Mouse (Mus musculus) thymus, adult 2 months (tissue): ENCODE measurements around the gene Hipk1.

Source experiments
- CTCF ChIP-seq: fragments of 200-500 bp; IDR thresholded peaks from 2 replicates; pipeline ENCODE4 v1.5.1; 2012; ENCODE audit warnings: mild to moderate bottlenecking, control low read depth, low read length, moderate library complexity, borderline replicate concordance; ENCODE audit not compliant: control insufficient read depth, poor library complexity, insufficient read depth; ENCODE audit errors: extremely low read depth
- POLR2A ChIP-seq: fragments of 200-500 bp; IDR thresholded peaks from 2 replicates; pipeline ENCODE4 v1.6.1; 2012; ENCODE audit warnings: mild to moderate bottlenecking, low read length, control low read depth, moderate library complexity; ENCODE audit not compliant: control insufficient read depth, poor library complexity, insufficient read depth; ENCODE audit errors: extremely low read depth

DNA sequence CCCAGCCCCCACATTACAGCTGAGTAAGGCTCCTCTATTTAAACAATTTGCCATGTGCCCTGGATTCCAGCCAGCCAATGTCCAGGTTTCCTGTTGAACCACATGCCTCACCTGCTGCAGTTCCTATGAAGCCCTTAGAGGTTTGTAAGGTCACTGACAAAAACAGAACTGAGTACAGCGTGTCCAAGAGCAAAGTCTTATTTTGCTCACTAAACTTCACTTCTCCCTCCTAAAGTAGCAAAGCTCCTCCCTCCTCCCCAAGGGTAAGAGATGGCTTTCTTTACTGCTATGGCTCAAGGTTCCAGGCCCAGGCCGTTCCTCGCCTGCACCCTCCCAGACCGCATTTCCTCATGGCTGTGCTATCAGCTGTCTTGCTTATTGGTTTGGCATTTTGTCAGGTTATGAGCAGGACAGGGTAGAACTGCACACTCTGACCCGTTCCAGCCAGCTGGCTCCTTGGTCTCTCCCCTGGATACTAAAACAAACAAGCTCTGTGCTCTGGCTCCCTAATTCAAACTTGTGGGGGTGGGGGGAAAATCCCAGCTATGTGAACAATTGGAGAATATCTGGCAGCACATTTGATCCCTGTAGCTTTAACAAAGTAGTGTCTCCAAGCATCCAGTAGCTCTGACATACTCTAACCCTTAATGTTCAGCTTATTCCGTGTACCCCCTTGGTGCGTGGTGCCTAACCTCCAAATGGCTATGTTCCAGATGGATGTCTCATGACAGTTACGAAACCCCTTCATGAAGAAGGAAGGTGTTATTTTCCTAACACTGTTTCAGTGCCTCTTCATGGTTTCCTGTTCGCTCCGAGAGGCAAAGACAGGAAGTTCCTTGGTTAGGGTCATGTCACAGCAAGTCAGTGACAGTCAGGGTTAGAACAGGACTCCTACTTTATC is 10.5 kb upstream of the Hipk1 start:
- no peak for TF ChIP-seq CTCF
- TF ChIP-seq POLR2A, result no peak
